Mouse (Mus musculus): ENCODE measurements at regions not wholly inside any gene's neighbourhood (a gene's known extent, or its start where the extent isn't known, plus 50 kb on each side); places are given as distances from the start of the nearest gene placed in this dataset.

- H3K27ac ChIP-seq (ENCODE audit: low read depth, low read length), result no peak overlapping the region
- no peak overlapping the region for H3K4me3 ChIP-seq (ENCODE audit: low read depth, low read length)
- no peak overlapping the region for H3K4me2 ChIP-seq
- H3K9me3 ChIP-seq (ENCODE audit: control insufficient read depth, low read length), result no peaks in the 10 kb centered on the region
- H3K9ac ChIP-seq (ENCODE audit: low read depth, low read length), result no peak overlapping the region
- WGBS, result 78% methylated on average over 9 of the region's 9 CpGs
- ATAC-seq (replicated peaks; ENCODE audit: low FRiP score), result no peak
- no peaks in the 10 kb centered on the region for H3K27me3 ChIP-seq (replicated peaks; ENCODE audit: control insufficient read depth, insufficient read depth, low read length)
- DNase-seq (ENCODE audit: low spot score), result no peak
- H3K4me1 ChIP-seq (replicated peaks; ENCODE audit: control insufficient read depth, insufficient read depth, low read length), result no peaks in the 10 kb centered on the region
- no peaks in the 10 kb centered on the region for H3K36me3 ChIP-seq (ENCODE audit: control insufficient read depth, insufficient read depth, low read length)
Observed at GRCm38 (mm10) chr14:48349392-48350044, 96.4 kb upstream of the Tmem260 start.

GRCm38 (mm10) chr14:48351652-48352051, 94.3 kb upstream of the Tmem260 start:
- no peaks in the 10 kb centered on the region for H3K27me3 ChIP-seq (replicated peaks; ENCODE audit: control insufficient read depth, insufficient read depth, low read length)
- 62% methylated on average over 6 of the region's 6 CpGs for WGBS
- no peak for ATAC-seq (replicated peaks; ENCODE audit: low FRiP score)

GRCm38 (mm10) chr14:48352825-48353224, 93.1 kb upstream of the Tmem260 start:
- no peaks in the 10 kb centered on the region for H3K9me3 ChIP-seq (ENCODE audit: control insufficient read depth, low read length)
- H3K9ac ChIP-seq (ENCODE audit: low read depth, low read length), result no peak overlapping the region
- no peak overlapping the region for H3K4me3 ChIP-seq (ENCODE audit: low read depth, low read length)
- H3K27me3 ChIP-seq (replicated peaks; ENCODE audit: control insufficient read depth, insufficient read depth, low read length), result no peaks in the 10 kb centered on the region
- H3K4me1 ChIP-seq (replicated peaks; ENCODE audit: control insufficient read depth, insufficient read depth, low read length), result no peaks in the 10 kb centered on the region
- H3K27ac ChIP-seq (ENCODE audit: low read depth, low read length), result no peak overlapping the region
- ATAC-seq (replicated peaks; ENCODE audit: low FRiP score) (no peak), DNase-seq (ENCODE audit: low spot score) (no peak)
- H3K4me2 ChIP-seq, result no peak overlapping the region
- no peaks in the 10 kb centered on the region for H3K36me3 ChIP-seq (ENCODE audit: control insufficient read depth, insufficient read depth, low read length)

More at GRCm38 (mm10) chr14:48351652-48352051, 94.3 kb upstream of the Tmem260 start:
- no peaks in the 10 kb centered on the region for H3K36me3 ChIP-seq (ENCODE audit: control insufficient read depth, insufficient read depth, low read length)
- H3K9ac ChIP-seq (ENCODE audit: low read depth, low read length), result no peak overlapping the region
- no peak overlapping the region for H3K27ac ChIP-seq (ENCODE audit: low read depth, low read length)
- H3K9me3 ChIP-seq (ENCODE audit: control insufficient read depth, low read length), result no peaks in the 10 kb centered on the region
- DNase-seq (ENCODE audit: low spot score), result no peak
- no peak overlapping the region for H3K4me3 ChIP-seq (ENCODE audit: low read depth, low read length)
- no peaks in the 10 kb centered on the region for H3K4me1 ChIP-seq (replicated peaks; ENCODE audit: control insufficient read depth, insufficient read depth, low read length)
- no peak overlapping the region for H3K4me2 ChIP-seq

- H3K36me3 ChIP-seq (ENCODE audit: control insufficient read depth, insufficient read depth, low read length), result no peaks in the 10 kb centered on the region
- H3K4me2 ChIP-seq, result no peak overlapping the region
- no peak overlapping the region for H3K9ac ChIP-seq (ENCODE audit: low read depth, low read length)
- ATAC-seq (replicated peaks; ENCODE audit: low FRiP score), result no peak
- DNase-seq (ENCODE audit: low spot score), result no peak
- H3K27me3 ChIP-seq (replicated peaks; ENCODE audit: control insufficient read depth, insufficient read depth, low read length), result no peaks in the 10 kb centered on the region
- H3K27ac ChIP-seq (ENCODE audit: low read depth, low read length), result no peak overlapping the region
- WGBS, result 16% methylated on average over 1 of the region's 1 CpGs
- H3K4me1 ChIP-seq (replicated peaks; ENCODE audit: control insufficient read depth, insufficient read depth, low read length), result no peaks in the 10 kb centered on the region
- H3K9me3 ChIP-seq (ENCODE audit: control insufficient read depth, low read length), result no peaks in the 10 kb centered on the region
- H3K4me3 ChIP-seq (ENCODE audit: low read depth, low read length), result no peak overlapping the region
Observed at GRCm38 (mm10) chr14:48354176-48354575, 91.7 kb upstream of the Tmem260 start.

- ATAC-seq (replicated peaks; ENCODE audit: low FRiP score) (no peak), DNase-seq (ENCODE audit: low spot score) (no peak)
Observed at GRCm38 (mm10) chr14:48357441-48357840, 88.5 kb upstream of the Tmem260 start.

GRCm38 (mm10) chr14:48358487-48359159, 87.3 kb upstream of the Tmem260 start:
- DNase-seq (ENCODE audit: low spot score), result no peak
- no peaks in the 10 kb centered on the region; the same call in 1 of the 2 replicates for H3K27me3 ChIP-seq (replicated peaks; ENCODE audit: control insufficient read depth, insufficient read depth, low read length)

More at GRCm38 (mm10) chr14:48357441-48357840, 88.5 kb upstream of the Tmem260 start:
- Histone ChIP-seq H3K4me1 (replicated peaks; ENCODE audit: control insufficient read depth, insufficient read depth, low read length) (no peaks in the 10 kb centered on the region), H3K9ac (ENCODE audit: low read depth, low read length) (no peak overlapping the region), H3K4me3 (ENCODE audit: low read depth, low read length) (no peak overlapping the region), H3K27me3 (replicated peaks; ENCODE audit: control insufficient read depth, insufficient read depth, low read length) (no peaks in the 10 kb centered on the region; the same call in 1 of the 2 replicates), H3K27ac (ENCODE audit: low read depth, low read length) (no peak overlapping the region), H3K36me3 (ENCODE audit: control insufficient read depth, insufficient read depth, low read length) (no peaks in the 10 kb centered on the region), H3K4me2 (no peak overlapping the region), H3K9me3 (ENCODE audit: control insufficient read depth, low read length) (no peaks in the 10 kb centered on the region)
- WGBS, result 65% methylated on average over 8 of the region's 8 CpGs

GRCm38 (mm10) chr14:48361820-48362219, 84.1 kb upstream of the Tmem260 start:
- no peak for DNase-seq (ENCODE audit: low spot score)
- no peak overlapping the region for H3K27ac ChIP-seq (ENCODE audit: low read depth, low read length)
- H3K9me3 ChIP-seq (ENCODE audit: control insufficient read depth, low read length), result no peaks in the 10 kb centered on the region
- H3K36me3 ChIP-seq (ENCODE audit: control insufficient read depth, insufficient read depth, low read length), result no peaks in the 10 kb centered on the region
- no peak overlapping the region for H3K4me2 ChIP-seq
- no peak for ATAC-seq (replicated peaks; ENCODE audit: low FRiP score)
- H3K4me1 ChIP-seq (replicated peaks; ENCODE audit: control insufficient read depth, insufficient read depth, low read length), result no peaks in the 10 kb centered on the region
- H3K9ac ChIP-seq (ENCODE audit: low read depth, low read length), result no peak overlapping the region
- no peaks in the 10 kb centered on the region; the same call in 1 of the 2 replicates for H3K27me3 ChIP-seq (replicated peaks; ENCODE audit: control insufficient read depth, insufficient read depth, low read length)
- H3K4me3 ChIP-seq (ENCODE audit: low read depth, low read length), result no peak overlapping the region
- WGBS, result 78% methylated on average over 7 of the region's 7 CpGs

More at GRCm38 (mm10) chr14:48358487-48359159, 87.3 kb upstream of the Tmem260 start:
- H3K9ac ChIP-seq (ENCODE audit: low read depth, low read length), result no peak overlapping the region
- no peak overlapping the region for H3K27ac ChIP-seq (ENCODE audit: low read depth, low read length)
- WGBS, result 50% methylated on average over 12 of the region's 12 CpGs
- no peaks in the 10 kb centered on the region for H3K36me3 ChIP-seq (ENCODE audit: control insufficient read depth, insufficient read depth, low read length)
- H3K4me2 ChIP-seq, result no peak overlapping the region
- H3K4me3 ChIP-seq (ENCODE audit: low read depth, low read length), result no peak overlapping the region
- no peak for ATAC-seq (replicated peaks; ENCODE audit: low FRiP score)
- no peaks in the 10 kb centered on the region for H3K4me1 ChIP-seq (replicated peaks; ENCODE audit: control insufficient read depth, insufficient read depth, low read length)
- H3K9me3 ChIP-seq (ENCODE audit: control insufficient read depth, low read length), result no peaks in the 10 kb centered on the region

- Histone ChIP-seq H3K9me3 (ENCODE audit: control insufficient read depth, low read length) (no peaks in the 10 kb centered on the region), H3K4me3 (ENCODE audit: low read depth, low read length) (no peak overlapping the region), H3K9ac (ENCODE audit: low read depth, low read length) (no peak overlapping the region), H3K4me1 (replicated peaks; ENCODE audit: control insufficient read depth, insufficient read depth, low read length) (no peaks in the 10 kb centered on the region), H3K36me3 (ENCODE audit: control insufficient read depth, insufficient read depth, low read length) (no peaks in the 10 kb centered on the region), H3K4me2 (no peak overlapping the region), H3K27ac (ENCODE audit: low read depth, low read length) (no peak overlapping the region), H3K27me3 (replicated peaks; ENCODE audit: control insufficient read depth, insufficient read depth, low read length) (no peaks in the 10 kb centered on the region)
- 18% methylated on average over 7 of the region's 7 CpGs for WGBS
- DNase-seq (ENCODE audit: low spot score), result peak; percentile 36
- no peak for ATAC-seq (replicated peaks; ENCODE audit: low FRiP score)
Observed at GRCm38 (mm10) chr14:48367006-48367405, 78.9 kb upstream of the Tmem260 start.

GRCm38 (mm10) chr14:48370322-48370721, 75.6 kb upstream of the Tmem260 start:
- Histone ChIP-seq H3K4me3 (ENCODE audit: low read depth, low read length) (no peak overlapping the region), H3K27me3 (replicated peaks; ENCODE audit: control insufficient read depth, insufficient read depth, low read length) (no peaks in the 10 kb centered on the region), H3K4me2 (no peak overlapping the region), H3K9ac (ENCODE audit: low read depth, low read length) (no peak overlapping the region), H3K4me1 (replicated peaks; ENCODE audit: control insufficient read depth, insufficient read depth, low read length) (no peaks in the 10 kb centered on the region), H3K27ac (ENCODE audit: low read depth, low read length) (no peak overlapping the region), H3K9me3 (ENCODE audit: control insufficient read depth, low read length) (no peaks in the 10 kb centered on the region), H3K36me3 (ENCODE audit: control insufficient read depth, insufficient read depth, low read length) (no peaks in the 10 kb centered on the region)
- ATAC-seq (replicated peaks; ENCODE audit: low FRiP score) (no peak), DNase-seq (ENCODE audit: low spot score) (no peak)
- WGBS, result 4% methylated on average over 1 of the region's 1 CpGs
